Mouse (Mus musculus) embryo, embryonic 10 days (tissue): ENCODE data around the gene Fadd.
A peak's percentile ranks its signal among the peaks of the same experiment; 100 is the strongest.

Experiments used
- DNase-seq: peaks from one replicate; pipeline ENCODE4 v3.0.0-alpha.2; 2015; ENCODE audit warnings: low spot score

Fadd gene

DNA sequence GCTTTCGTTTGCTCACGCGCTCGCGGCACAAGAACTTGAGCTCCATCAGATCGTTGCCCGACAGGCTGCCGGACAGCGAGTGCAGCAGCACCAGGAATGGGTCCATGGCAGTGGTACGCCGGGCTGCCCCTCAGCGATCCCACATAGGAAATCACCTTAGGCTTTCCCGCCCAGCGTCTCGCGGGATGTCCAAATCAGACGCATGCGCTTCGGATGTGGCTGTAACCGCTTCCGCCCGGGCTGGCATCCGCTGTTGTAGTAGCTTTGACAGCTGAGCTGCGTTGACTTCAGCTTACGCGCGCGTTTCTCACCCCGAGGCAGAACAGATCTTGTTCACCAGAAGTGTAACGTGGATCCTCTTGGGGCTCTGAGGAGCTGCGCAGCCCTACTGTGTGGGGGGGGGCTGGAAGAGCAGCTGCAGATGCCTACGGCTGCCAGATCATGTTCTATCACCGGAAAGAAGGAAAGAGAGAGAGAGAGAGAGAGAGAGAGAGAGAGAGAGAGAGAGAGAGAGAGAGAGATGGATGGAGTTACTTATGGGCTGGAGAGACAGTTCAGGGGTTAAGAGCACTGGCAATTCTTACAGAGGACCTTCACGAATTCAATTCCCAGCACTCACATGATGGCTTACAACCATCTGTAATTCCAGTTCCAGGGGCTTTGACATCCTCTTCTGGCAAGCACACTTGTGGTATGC, at the start of gene Fadd:
TSS of gene Fadd (minus strand) at position 180 of the 697 bp plus-strand sequence.
- peak; percentile 97 for DNase-seq

DNA sequence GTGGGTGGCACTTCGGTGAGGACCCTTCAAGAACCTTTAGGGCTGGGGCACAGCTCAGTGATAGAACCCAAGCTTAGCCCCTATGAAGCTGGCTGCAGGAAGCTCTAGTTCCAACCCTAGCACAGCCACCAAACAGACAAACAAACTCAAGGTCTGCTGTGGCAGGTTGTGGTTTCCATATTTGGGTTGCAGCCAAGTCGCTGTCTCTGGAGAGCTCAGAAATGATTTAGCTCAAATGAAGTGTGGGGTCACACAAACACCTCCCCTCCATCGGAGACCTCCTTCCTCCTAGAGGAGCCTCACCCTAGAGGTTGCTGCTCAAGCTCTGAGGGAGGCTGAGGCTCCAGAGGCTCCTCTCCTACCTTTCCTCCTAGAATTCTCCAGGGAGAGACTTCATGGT, 48.4 kb upstream of the Fadd start:
- no peak for DNase-seq

DNA sequence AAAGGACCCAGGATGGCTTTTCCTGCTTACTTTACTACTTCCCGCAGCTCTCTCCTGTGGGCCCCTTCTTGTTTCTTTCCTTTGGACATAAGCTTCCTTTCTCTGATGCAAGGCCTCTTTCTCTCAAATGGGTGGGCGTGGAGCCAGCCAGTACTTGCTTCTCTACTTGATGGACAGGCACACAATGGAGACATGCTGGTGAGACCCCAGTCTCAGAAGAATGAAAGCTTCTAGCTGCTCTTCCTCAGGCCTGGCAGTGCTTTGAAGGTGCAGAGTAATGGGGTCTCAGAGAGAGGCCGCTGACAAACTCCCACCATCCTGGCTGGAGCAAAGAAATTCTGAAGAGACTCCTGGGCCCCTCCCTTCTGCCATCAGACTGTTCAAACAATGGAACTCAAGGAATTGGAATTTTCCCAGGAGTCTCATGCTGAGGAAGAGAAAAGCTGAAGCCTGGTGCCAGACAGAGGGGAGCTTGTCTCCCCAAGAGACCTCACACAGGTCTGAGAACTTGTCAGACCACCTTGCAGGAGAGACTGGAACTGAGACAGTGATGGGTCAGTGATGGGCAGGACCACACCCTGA, 46.2 kb upstream of the Fadd start:
- peak; percentile 85 for DNase-seq

DNA sequence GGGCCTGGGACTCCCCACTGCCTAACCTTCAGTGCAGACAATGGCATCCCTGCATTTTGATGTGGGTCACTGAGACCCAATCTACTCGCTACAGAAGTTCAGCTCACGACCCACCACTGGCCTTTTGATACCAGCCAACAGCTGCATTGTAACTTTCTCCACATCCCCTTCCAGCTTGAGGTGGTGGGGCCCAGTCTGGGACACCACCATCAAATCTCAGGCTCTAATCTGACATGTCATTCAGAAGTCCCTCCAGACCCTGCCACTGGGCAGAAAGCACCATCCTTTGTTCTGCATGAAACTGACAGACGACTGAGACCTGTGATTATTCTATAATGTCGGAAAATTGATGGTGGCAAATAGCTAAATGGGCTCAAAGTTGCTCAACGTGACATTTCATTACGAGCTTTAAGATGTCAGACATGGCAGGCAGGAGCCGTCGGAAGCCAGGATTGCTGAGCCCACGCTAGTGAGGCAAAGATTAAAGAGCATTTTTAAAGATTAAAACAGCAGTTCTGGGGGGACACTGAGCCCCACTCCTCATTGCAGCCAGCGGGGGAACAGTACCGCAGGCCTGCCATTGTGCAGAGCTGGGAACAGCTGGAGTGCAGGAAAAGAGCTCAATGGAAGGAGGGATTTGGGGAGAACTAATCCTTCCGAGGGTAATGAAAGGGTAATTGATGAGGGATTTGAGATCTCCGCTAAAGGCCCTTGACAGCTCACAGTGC, 45.5 kb upstream of the Fadd start:
- DNase-seq = peak; percentile 51

DNA sequence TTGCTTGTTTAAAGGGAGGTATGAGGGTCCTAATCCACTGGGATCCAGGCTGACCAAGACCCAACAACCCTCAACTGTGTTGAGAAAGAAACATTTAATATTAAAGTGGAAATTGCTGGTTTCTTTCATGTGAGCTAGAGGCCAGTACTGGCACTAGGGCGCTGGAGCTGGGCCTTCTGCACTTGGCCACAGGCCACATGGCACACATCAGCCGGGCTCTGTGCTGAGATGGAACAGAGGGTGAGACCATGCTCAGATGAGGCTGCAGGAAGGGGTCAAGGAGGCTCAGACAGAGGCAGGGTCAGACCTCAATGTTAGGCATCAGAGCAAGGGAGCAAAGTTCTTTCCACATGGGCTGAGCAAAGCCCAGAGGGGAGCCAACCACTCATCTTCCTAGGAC, 43.8 kb upstream of the Fadd start:
- no peak for DNase-seq

DNA sequence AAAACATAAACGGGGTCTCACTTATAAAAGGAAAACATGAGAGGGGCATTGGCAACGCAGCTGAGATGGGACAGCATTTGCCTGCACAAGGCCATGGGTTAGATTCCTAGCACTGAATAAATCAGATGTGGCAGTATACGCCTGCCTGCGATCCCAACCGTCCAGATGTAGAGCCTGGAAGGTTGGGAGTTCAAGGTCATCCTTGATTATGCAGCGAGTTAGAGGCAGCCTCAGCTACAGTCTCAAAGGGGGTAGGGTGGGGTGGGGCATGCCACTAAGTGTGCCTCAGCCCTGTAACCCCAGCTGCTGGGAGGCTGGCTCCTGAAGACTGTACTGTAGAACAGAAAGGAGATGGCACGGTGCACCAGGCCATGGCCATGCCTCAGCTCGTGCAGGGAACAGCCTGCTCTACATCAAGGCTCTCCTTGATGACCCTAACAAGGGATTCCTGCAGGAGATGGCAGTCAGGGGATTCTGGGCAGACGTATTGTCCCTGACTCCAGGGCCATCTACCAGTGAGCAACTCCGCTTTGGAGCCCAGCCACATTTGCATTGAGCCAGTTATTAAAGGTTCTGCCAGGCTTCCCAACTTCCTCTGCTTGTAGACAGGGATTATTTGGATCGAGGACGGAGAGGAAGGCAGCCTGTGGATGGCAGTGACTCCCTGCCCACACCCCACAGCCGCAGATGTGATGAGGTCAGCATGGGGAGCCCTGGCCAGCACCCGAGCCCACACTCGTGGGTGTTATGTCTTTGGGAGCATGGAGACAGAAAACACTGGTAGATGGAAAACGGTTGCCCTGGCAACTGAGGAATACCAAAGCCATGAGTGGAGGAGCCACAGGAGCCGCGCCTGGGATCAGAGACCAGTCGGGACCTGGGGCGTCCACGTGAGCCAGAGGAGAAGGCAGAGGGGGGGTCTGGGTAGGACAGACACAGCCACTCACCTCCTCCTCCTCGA, 38.7 kb upstream of the Fadd start:
- no peak for DNase-seq

DNA sequence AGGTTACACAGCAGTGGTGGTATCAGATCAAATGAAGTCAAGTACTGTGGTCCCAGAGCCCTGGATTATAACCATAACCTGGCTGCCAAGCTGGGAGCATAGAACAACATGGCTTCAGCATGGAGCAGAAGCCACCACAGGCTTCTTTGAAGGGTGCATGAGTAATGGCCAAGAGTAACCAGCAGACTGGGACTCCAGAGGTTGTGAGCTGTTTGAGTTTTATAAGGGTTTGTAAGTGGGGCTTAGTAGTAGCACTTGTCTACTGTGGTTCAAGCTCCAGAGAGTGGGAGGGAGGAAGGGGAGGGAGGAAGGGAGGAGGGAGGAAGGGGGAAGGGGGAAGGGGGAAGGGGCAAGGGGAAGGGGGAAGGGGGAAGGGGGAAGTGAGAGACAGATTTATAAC, 38.1 kb upstream of the Fadd start:
- no peak for DNase-seq

DNA sequence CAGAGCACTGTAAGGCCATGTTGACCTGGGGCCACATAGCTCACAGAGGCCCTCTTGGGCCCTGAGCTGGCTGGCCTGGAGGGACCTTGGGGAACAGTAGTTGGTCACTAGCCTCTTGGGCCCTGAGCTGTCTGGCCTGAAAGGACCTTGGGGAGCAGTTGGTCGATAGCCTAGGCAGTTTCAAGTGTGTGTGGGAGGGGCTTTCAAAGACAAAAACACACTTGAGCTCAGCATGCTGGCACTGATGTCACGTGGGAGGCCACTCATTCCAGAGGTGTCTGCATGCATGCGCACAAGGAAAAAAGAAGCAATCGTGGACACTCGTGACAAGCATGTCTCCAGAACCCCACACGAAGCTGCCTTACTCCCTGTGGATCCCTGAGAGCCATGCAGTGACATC, 33.1 kb upstream of the Fadd start:
- no peak for DNase-seq

DNA sequence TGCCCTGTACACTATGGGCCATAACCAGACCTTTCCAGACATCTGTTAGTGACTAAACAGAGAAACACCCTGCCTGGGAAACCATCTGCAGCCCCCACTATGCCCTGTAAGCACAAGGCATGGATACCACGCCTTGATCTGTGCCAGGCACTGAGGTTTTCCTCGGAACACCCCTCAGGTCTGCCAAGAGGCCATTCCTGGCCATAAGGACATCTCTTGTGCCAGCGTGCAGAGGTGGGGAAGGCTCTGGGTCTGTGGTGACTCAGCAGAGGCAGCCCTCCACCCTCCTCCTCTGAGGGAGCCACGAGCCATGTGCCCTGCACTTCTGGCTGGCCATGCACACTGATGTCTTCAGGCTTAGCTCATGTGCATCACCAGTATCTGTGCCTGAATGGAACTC, 30.6 kb upstream of the Fadd start:
- no peak for DNase-seq

DNA sequence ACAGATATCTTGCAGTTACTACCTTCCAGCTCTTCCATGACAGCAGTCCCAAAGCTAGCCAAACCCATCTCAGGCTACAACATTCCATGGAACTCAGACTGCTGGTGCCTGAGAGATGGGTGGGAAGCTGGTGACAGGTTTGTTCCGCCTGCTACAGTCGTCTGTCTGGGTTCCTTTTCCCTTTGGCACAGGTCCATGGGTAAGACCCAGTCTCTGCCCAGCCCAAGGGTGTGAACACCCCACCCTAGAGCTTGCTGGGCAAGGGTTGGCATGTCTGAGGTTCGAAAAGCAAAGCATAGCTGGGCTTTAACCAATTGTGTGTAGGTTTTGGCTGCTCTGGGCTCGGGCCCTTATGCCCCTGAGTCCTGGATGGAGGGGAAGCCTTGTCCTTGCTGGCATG, 30.1 kb upstream of the Fadd start:
- no peak for DNase-seq

DNA sequence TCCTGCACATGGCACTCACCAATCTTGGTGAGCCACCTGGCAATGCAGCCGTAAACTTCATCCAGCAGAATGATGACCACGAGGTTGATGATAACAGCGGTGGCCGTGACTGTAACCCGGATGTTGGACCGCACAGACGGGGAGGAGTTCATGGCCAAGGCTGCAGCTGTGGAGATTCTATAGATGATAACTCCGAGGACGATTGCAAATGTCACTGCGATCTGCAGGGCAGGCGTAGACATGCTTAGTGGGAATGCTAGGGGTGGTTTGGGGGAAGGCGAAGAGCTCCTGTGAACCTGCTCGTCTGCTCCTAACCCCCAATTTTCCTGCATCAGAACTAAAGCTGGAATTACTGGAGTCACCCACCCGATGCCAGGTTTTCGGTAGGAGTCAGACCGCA, 29.3 kb upstream of the Fadd start:
- no peak for DNase-seq

DNA sequence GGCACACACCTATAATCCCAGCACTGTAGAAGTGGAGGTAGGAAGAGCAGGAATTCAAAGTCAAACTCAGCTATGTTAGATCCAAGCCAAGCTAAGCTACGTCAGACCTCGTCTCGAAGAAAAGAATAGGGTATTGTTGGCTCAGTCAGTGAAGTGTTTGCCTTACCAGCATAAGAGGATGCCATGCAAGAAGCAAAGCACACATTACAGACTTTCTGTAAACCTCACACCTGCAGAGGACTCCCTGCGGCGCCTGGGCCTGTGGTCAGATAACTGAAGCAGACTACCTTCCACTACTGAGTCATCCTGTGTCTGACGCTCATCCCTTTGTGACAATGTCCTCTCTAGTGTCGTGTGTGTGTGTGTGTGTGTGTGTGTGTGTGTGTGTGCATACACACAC, 27.3 kb upstream of the Fadd start:
- no peak for DNase-seq

DNA sequence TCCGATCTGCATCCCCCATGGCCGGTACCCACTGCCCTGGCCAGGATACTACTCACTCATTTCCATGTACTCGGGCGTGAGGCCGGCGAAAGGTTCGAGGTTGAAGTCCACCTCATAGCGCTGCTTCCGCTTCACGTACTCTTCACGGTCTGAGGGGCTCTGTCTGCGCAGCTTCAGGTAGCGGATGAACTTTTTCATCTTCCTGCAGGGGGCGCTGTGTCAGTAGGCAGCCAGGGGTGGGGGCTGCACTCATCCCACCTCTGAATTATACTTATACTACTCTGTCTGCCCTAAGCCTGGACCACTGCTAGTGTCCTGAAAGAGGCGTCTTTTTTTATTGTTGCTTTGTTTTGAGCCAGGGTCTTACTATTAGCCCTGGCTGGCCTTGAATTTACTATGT, 25.6 kb upstream of the Fadd start:
- DNase-seq = no peak

DNA sequence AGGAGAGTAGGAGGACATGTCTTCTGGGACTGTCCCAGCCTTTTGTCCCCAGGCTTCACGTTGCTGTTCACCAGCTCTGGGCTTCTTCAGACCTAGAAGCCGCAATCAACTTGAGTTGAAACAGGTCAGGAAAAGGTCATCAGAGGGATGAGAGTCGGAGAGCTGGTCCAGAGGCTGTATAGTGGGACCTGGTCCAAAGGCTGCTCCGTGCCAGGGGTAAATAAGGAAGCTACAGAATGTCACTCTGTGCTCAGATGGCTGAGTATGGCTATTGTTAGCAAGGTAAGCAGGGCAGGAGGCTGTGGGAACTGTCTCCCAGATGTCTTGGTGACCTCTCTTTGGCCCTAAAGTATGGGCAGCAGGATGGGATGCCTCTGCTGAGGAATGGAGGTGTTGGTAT, 22.5 kb upstream of the Fadd start:
- no peak for DNase-seq

DNA sequence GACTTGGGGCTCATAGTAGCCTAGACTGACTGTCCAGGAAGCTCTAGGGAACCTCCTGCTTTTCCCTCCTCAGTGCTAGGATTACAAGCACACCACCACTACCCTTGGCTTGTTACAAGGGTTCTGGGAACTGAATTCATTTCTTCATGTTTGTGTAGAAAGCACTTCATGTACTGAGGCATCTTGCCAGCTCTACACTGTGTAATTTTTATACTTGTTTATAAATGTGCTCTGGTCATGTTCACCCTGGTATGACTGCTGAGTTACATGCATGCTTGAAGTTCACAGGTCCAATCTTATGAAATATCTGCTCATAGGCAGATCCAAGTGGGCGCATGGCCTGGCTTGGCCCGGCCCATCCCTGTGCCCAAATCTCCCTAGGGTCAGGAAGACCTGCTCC, 22.0 kb upstream of the Fadd start:
- DNase-seq = no peak

DNA sequence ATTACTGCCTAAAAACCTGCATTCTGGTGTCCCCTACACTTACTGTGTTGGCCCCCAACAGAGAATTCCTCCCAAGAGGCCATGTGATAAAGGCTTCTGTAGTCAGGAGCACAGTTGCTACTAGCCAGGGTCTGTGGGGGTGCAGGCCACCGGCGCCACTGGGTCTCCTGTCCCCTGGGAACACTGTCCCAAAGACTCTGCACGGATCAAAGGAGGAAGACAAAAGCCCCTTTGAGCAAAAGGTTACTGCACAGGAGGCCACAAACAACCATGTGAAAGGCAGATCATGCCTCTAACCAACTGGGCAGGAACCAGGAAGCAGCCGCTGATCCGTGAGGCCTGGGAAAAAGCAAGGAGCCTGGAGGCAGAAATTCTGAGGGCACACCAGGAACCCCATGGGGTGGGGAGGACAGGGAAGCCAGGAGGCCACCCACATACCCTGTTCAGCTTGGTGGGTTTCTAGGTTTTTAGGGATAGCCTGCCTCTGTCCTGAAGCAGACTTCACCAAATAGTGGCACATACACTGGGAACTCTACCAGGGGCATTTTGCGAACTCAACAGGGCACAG, 18.2 kb upstream of the Fadd start:
- DNase-seq = peak; percentile 22

DNA sequence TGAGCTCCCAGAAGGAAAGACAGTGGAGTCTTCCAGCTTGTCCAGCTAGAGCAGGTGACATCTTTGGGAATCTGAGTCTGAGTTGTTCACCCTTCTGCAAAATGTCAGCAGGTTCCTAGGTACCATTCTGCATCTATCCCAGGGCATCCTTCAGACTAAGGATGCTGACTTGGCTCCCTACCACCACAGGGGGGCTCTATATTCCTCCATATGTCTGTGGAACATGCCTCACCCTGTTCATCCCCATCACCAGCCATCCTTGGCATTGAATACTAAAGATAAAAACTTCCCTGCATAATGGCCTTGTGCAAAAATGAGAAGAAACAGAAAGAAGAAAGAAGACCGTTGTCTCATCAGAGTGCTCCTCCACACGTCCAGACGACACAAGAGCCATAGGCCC, 7.2 kb upstream of the Fadd start:
- DNase-seq = peak; percentile 51

DNA sequence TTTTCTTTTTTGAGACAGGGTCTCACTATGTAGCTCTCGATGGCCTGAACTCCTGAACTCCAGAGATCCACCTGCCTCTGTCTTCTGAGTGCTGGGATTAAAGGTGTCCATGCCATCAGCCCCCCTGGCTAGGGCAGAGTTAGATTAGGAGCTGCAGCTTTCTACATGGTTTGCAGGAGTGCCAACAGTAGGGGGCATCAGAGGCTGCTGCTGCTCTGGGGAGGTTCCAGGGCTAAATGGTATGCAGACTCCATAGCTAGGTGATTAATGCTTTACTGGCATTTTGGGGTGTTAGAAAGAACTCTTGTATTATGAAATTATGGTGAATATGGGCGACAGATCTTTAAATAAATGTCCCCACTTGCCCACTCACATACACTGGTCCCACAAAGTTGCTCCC, 5.0 kb upstream of the Fadd start:
- peak; percentile 65 for DNase-seq

DNA sequence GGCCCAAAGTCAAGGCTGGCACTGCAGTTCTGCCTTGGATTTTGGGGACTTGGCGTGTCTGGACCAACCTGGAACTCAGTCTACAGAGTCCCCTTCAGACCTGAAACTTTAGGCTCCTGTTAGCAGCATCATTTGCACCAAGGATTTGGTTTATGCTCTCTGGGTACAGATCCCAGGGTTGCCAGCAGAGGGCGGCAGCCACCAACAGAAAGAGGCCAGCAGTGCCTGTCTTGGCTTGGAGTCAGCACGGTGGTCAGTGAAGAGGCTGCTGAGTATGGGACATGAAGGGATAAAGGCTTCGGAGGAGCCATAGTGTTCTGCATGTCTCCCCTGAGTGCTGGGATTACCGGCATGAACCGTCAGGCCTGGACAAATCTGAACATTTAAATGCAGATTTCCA, 3.4 kb upstream of the Fadd start:
- DNase-seq = peak; percentile 88

DNA sequence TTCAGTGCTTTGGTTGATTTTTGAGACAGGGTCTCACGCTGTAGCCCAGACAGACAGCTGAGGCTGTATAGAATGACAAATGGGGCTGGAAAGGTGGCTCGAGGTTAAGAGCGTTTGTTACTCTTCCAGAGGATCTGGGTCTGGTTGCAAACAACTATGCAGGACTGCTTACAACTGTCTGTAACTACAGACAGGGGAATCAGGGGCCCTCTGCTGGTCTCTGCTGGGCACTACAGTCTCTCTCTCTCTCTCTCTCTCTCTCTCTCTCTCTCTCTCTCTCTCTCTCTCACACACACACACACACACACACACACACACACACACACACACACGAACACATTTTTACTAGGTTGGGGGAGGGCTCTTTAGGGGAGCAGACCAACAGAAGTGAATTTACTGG, 1.4 kb upstream of the Fadd start:
- peak; percentile 62 for DNase-seq

DNA sequence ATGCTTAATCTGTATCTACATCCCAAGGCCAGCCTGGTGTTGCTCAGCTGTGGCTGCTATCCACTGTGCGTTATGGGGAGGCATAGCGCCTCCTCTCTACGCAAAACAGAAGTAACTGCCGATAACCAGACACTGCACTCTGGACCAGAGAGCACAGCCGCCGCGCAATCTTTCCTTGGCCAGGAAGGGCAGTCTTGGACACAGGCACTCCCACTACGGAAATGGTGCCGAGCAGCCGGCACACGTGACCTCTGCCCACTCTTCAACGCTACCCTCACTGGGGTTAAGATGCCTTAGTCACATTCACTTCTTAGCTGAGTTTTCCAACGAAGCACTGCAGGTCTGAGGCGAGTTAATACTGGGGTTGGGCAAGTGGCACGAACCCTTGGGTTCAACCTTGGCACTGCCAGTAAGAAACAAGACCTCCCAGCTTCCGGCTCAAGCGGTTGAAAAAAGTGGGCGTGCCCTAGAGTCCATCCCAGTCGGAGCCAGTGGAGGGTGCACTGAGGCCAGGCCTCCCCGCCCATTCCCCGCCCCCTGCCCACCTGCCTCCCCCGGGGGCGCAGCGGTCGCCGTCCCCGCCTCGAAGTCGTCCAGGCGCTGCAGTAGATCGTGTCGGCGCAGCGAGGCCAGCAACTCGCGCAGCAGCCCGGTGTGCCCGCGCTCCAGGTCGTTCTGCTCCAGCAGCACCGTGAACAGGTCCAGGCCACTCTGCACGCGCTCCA, 542 bp downstream of the Fadd start:
- DNase-seq = peak; percentile 92
